Mouse (Mus musculus) lung, embryonic 14.5 days (tissue): ENCODE measurements around the gene Rnf11. TPM values are rescaled to one million over a fixed set of nuclear protein-coding genes. Genes with fewer than 3 reads are reported as not detected.
A peak's percentile ranks its signal among the peaks of the same experiment; 100 is the strongest.

Experiments
- ATAC-seq: fragments of 200-750 bp; cut with Nextera tagmentation; 2 replicates; pipeline ENCODE4 v1.8.0; 2017; ENCODE audit warnings: mild to moderate bottlenecking, moderate TSS enrichment, moderate library complexity; ENCODE audit not compliant: insufficient read depth
- DNase-seq: peaks from one replicate; pipeline ENCODE4 v3.0.0-alpha.2; 2015
- H3K27ac ChIP-seq: fragments of 300-500 bp; sonication (generic); 2 replicates; pipeline ENCODE4 v1.5.1; 2014; ENCODE audit warnings: low read depth, mild to moderate bottlenecking, moderate library complexity
- H3K27me3 ChIP-seq: fragments of 300-500 bp; sonication (generic); 2 replicates; pipeline ENCODE4 v1.6.1; 2014; ENCODE audit warnings: low read length, control low read depth; ENCODE audit not compliant: insufficient read depth
- H3K36me3 ChIP-seq: fragments of 300-500 bp; sonication (generic); 2 replicates; pipeline ENCODE4 v1.6.1; 2014; ENCODE audit warnings: control low read depth; ENCODE audit not compliant: insufficient read depth
- H3K4me1 ChIP-seq: fragments of 300-500 bp; sonication (generic); 2 replicates; pipeline ENCODE4 v1.6.1; 2014; ENCODE audit warnings: antibody characterized with exemption, control low read depth; ENCODE audit not compliant: insufficient read depth
- H3K4me2 ChIP-seq: fragments of 300-500 bp; sonication (generic); 2 replicates; pipeline ENCODE4 v1.6.1; 2014; ENCODE audit warnings: mild to moderate bottlenecking
- H3K4me3 ChIP-seq: fragments of 300-500 bp; sonication (generic); 2 replicates; pipeline ENCODE4 v1.5.1; 2014; ENCODE audit warnings: low read depth, low read length
- H3K9ac ChIP-seq: fragments of 300-500 bp; sonication (generic); 2 replicates; pipeline ENCODE4 v1.6.1; 2014
- H3K9me3 ChIP-seq: fragments of 300-500 bp; sonication (generic); 2 replicates; pipeline ENCODE4 v1.6.1; 2016; ENCODE audit warnings: low read depth, low read length, control low read depth
- CTCF ChIP-seq: IDR thresholded peaks from 2 replicates; pipeline ENCODE4 v1.5.1; 2016; ENCODE audit warnings: antibody characterized with exemption, low read depth
- WGBS: fragments of 180-500 bp; shearing (Covaris S2); extraction: QIAGEN DNeasy Blood & Tissue Kit; methylation state at CpG from one replicate; pipeline ENCODE4 v1.1.7; 2014; 5-methylcytosine and 5-hydroxymethylcytosine counted together
- polyA plus RNA-seq: library from polyadenylated mRNA; unstranded; fragments of >200 nt; fragmentation: Nextera tagmentation; extraction: Ambion mirVana; gene quantifications from 2 replicates; pipeline ENCODE4 v1.2.1, GENCODE M21; 2014

The Rnf11 gene
- polyA plus RNA-seq, 1 experiment from 2014 or later: 54.6 TPM

- Histone ChIP-seq H3K4me1 (no peaks in the 10 kb centered on the region), H3K4me3 (no peak overlapping the region), H3K9ac (no peak overlapping the region), H3K36me3 (0 out of 2 replicates have a peak, but pooled peaks cover 8% of the 10 kb centered on the region), H3K4me2 (no peak overlapping the region), H3K27me3 (no peaks in the 10 kb centered on the region), H3K27ac (no peak overlapping the region), H3K9me3 (no peaks in the 10 kb centered on the region)
- TF ChIP-seq CTCF: no peak
- 49% methylated on average over 2 of the region's 2 CpGs for WGBS
- ATAC-seq (peak; percentile 77), DNase-seq (peak; percentile 19)
Measured at GRCm38 (mm10) chr4:109445397-109445796, 39.1 kb downstream of the Rnf11 start.

DNA sequence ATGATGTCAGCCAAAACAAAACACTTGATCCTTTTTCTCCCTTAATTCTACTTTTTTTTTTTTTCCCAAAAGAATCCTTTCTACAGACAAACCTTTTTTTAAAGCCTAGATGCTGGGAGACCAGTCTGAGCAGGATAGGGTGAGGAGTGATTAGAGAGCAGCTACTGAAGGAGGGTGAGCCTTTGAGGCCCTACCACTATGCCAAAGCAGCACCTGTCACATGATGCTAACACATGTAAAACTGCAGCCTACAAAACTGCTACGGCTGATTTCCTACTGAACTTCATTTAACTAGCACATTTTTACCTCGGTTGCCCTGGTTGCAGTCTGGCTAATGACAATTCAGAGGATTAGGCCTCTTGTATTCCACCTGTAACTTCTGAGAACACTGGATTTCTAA, 39.6 kb downstream of the Rnf11 start:
- H3K27me3 ChIP-seq: no peaks in the 10 kb centered on the region
- 76% methylated on average over 2 of the region's 2 CpGs for whole genome bisulfite sequencing
- no peak overlapping the region for H3K4me2 ChIP-seq
- no peaks in the 10 kb centered on the region for H3K9me3 ChIP-seq
- H3K27ac ChIP-seq: no peak overlapping the region
- no peak for TF ChIP-seq CTCF
- H3K4me3 ChIP-seq: no peak overlapping the region
- no peak overlapping the region for H3K9ac ChIP-seq
- DNase-seq (no peak), ATAC-seq (no peak)
- H3K4me1 ChIP-seq: no peaks in the 10 kb centered on the region
- 0 out of 2 replicates have a peak, but pooled peaks cover 8% of the 10 kb centered on the region for H3K36me3 ChIP-seq

GRCm38 (mm10) chr4:109444471-109444870, 40.1 kb downstream of the Rnf11 start:
- ATAC-seq (no peak), DNase-seq (no peak)
- no peak for TF ChIP-seq CTCF

DNA sequence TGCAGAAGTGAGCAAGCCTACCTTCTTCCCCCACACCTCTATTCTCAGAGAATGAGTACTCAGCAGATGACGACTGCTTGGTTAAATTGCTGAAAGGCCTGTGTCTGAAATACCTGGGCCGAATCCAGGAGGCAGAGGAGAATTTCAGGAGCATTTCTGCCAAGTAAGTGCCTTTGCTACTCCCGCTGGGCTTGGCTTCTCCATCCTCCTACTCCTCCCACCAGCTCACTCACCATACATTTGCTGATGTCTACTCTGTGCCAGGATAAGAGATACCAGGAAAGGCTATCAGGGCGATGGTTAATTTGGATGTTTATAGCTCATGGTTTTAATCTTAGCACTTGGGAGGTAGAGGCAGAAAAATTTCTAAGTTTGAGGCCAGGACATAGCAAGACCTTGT, 41.9 kb downstream of the Rnf11 start:
- TF ChIP-seq CTCF: no peak
- 78% methylated on average over 4 of the region's 4 CpGs for WGBS
- Histone ChIP-seq H3K9me3 (no peaks in the 10 kb centered on the region), H3K4me2 (no peak overlapping the region), H3K36me3 (0 out of 2 replicates have a peak, but pooled peaks cover 4% of the 10 kb centered on the region), H3K4me1 (no peaks in the 10 kb centered on the region), H3K27ac (no peak overlapping the region), H3K9ac (no peak overlapping the region), H3K4me3 (no peak overlapping the region), H3K27me3 (no peaks in the 10 kb centered on the region)
- ATAC-seq: no peak
- no peak for DNase-seq

More at GRCm38 (mm10) chr4:109444471-109444870, 40.1 kb downstream of the Rnf11 start:
- no peaks in the 10 kb centered on the region for H3K4me1 ChIP-seq
- no peak overlapping the region for H3K4me3 ChIP-seq
- H3K27ac ChIP-seq: no peak overlapping the region
- H3K4me2 ChIP-seq: no peak overlapping the region
- 72% methylated on average over 6 of the region's 6 CpGs for WGBS
- H3K9ac ChIP-seq: no peak overlapping the region
- 0 out of 2 replicates have a peak, but pooled peaks cover 8% of the 10 kb centered on the region for H3K36me3 ChIP-seq
- H3K9me3 ChIP-seq: no peaks in the 10 kb centered on the region
- no peaks in the 10 kb centered on the region for H3K27me3 ChIP-seq

DNA sequence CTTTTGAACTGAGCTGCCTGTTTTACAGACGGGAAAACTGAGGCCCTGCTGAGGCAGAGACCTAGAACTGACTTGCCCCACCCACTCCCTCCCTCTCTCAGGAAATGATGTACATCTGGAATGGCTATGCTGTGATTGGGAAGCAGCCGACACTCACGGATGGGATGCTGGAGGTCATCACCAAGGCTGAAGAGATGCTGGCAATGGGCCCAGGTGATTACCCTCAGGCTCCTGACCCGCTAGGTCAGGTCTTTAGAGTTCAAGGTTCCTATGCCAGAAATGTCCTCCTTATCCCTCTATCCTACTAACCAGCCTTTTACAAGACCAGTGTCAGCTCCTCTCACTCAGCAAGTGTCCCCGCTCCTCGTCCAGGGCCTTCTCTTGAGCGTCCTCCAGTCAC, 42.4 kb downstream of the Rnf11 start:
- Histone ChIP-seq H3K9ac (no peak overlapping the region), H3K4me3 (no peak overlapping the region), H3K36me3 (0 out of 2 replicates have a peak, but pooled peaks cover 4% of the 10 kb centered on the region), H3K4me1 (no peaks in the 10 kb centered on the region), H3K27me3 (no peaks in the 10 kb centered on the region), H3K9me3 (no peaks in the 10 kb centered on the region), H3K4me2 (no peak overlapping the region), H3K27ac (no peak overlapping the region)
- ATAC-seq: no peak
- 84% methylated on average over 7 of the region's 7 CpGs for WGBS
- no peak for DNase-seq
- TF ChIP-seq CTCF: no peak

GRCm38 (mm10) chr4:109441000-109441399, 43.5 kb downstream of the Rnf11 start:
- Histone ChIP-seq H3K4me3 (no peak overlapping the region), H3K4me1 (no peaks in the 10 kb centered on the region), H3K27me3 (no peaks in the 10 kb centered on the region), H3K4me2 (no peak overlapping the region), H3K27ac (no peak overlapping the region), H3K9me3 (no peaks in the 10 kb centered on the region), H3K36me3 (0 out of 2 replicates have a peak, but pooled peaks cover 4% of the 10 kb centered on the region), H3K9ac (no peak overlapping the region)
- DNase-seq: no peak
- WGBS: 89% methylated on average over 3 of the region's 3 CpGs
- ATAC-seq: no peak
- no peak for TF ChIP-seq CTCF

- WGBS: 97% methylated on average over 5 of the region's 5 CpGs
- no peak for TF ChIP-seq CTCF
- 0 out of 2 replicates have a peak, but pooled peaks cover 4% of the 10 kb centered on the region for H3K36me3 ChIP-seq
- H3K27me3 ChIP-seq: no peaks in the 10 kb centered on the region
- H3K27ac ChIP-seq: peak overlapping the region; percentile 13; the same call in 1 of the 2 replicates
- H3K9ac ChIP-seq: no peak overlapping the region
- no peak overlapping the region for H3K4me3 ChIP-seq
- no peak for DNase-seq
- H3K4me2 ChIP-seq: no peak overlapping the region
- H3K4me1 ChIP-seq: no peaks in the 10 kb centered on the region
- H3K9me3 ChIP-seq: no peaks in the 10 kb centered on the region
- ATAC-seq: no peak
Measured at GRCm38 (mm10) chr4:109440381-109440780, 44.1 kb downstream of the Rnf11 start.
